Mouse (Mus musculus): ENCODE measurements around the gene Man2b2. TPM values are rescaled to one million over a fixed set of nuclear protein-coding genes. Genes with fewer than 3 reads are reported as not detected.

The Man2b2 gene
- polyA plus RNA-seq, 1 experiment from 2014 or later: 14.0 TPM

Other genes with a start within 250 kb of the Man2b2 start
- gene Tbc1d14, start 237.4 kb downstream of the Man2b2 start, polyA plus RNA-seq (2016; fragmentation: Nextera tagmentation; extraction: Ambion mirVana): 52.5 and 52.7 TPM in 2 replicates
- gene D5Ertd579e, start 134.6 kb downstream of the Man2b2 start, polyA plus RNA-seq (2016; fragmentation: Nextera tagmentation; extraction: Ambion mirVana): 44.6 and 50.3 TPM in 2 replicates
- 26.6 and 29.1 TPM in 2 replicates for gene Bloc1s4, start 82.0 kb downstream of the Man2b2 start, polyA plus RNA-seq (2016; fragmentation: Nextera tagmentation; extraction: Ambion mirVana)
- 455 and 483 TPM in 2 replicates for gene Mrfap1, start 33.9 kb downstream of the Man2b2 start, polyA plus RNA-seq (2016; fragmentation: Nextera tagmentation; extraction: Ambion mirVana)
- gene Ppp2r2c, start 37.9 kb upstream of the Man2b2 start, polyA plus RNA-seq (2016; fragmentation: Nextera tagmentation; extraction: Ambion mirVana): 3.2 and 3.3 TPM in 2 replicates
- 7.2 and 7.9 TPM in 2 replicates for gene Wfs1, start 158.6 kb upstream of the Man2b2 start, polyA plus RNA-seq (2016; fragmentation: Nextera tagmentation; extraction: Ambion mirVana)

Data from midbrain, embryonic 12.5 days (tissue).